Mouse (Mus musculus): ENCODE results near the gene Padi1.

DNA sequence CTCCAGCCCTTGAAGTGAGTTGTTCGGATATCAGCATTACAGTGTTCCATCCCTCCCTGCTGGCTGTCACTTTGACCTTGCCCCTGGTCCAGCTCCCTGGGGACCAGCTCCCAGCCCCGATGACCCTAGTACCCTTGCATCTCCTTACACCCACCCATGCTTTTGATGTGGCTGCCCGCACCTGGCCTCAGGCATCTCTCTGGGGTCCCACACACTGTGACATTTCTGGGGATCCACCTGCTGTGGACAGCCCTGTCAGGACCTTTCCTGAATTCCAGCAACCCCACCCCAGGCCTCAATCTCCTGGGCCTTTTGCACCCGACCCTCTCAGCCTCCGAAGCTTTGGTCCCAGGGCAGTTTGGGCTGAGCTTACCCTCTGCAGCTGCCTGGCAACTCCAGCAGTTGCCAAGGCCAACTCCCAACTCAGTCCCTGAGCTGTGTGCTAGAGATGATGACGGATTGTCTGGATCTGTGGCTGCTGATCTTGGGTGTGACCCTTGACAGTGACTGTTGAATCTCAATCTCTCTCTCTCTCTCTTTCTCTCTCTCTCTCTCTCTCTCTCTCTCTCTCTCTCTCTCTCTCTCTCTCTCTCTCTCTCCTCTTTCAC, 11.1 kb downstream of the Padi1 start:
- no peak for TF ChIP-seq CTCF (IDR thresholded peaks at IDR 0.05; ENCODE audit: control insufficient read depth, insufficient read depth, insufficient read length)
- TF ChIP-seq MAX (IDR thresholded peaks at IDR 0.05), result no peak

Measured in C2C12 (cell line).